Mouse (Mus musculus) olfactory bulb, adult 2 months (tissue): ENCODE measurements around the gene Slc52a3.
A peak's percentile ranks its signal among the peaks of the same experiment; 100 is the strongest.

Experiments used
- CTCF ChIP-seq: fragments of 200-500 bp; IDR thresholded peaks from 2 replicates; pipeline ENCODE4 v1.5.1; 2012; ENCODE audit warnings: low read depth, mild to moderate bottlenecking, low read length, moderate library complexity; ENCODE audit not compliant: insufficient read depth
- POLR2A ChIP-seq: fragments of 200-500 bp; IDR thresholded peaks from 2 replicates; pipeline ENCODE4 v1.6.1; 2012; ENCODE audit warnings: mild to moderate bottlenecking, low read depth, low read length, moderate library complexity; ENCODE audit not compliant: insufficient read depth

DNA sequence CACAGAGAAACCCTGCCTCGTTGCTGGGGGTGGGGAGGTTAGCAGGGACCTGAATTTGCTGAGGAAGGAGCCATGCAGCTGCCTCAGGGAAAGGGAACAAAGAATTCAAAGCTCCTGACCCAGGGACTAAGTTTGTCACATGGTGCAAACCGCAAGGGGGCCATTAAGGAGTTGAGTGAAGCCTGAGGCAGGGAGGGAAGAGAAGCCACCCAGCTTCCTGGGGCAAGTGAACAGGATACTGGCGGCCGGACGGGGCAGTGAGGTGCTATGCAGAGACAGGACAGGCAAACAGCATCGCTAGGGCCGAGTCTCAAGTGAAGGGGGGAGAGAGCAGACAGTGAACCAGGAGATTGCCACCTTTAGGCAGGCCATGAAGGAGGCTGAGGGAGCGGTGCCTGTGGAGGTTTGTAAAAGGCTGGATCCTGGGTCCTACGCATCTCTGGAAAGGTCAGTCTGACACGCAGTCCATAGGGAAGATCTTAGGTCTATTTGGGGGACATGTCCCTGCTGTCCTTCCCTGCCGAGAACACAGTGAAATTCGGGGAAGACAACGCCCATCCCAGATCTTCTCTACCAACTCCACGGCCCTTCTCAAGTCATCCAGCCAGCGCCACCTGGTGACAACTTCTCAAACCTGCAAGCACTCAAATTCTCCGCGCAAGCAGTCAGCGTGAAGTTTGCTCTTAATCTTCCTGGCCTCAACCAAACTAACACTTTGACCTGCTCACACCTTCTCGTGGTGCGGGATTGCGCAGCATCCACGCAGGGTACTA, 1.8 kb upstream of the Slc52a3 start:
- TF ChIP-seq CTCF, result peak; percentile 86
- TF ChIP-seq POLR2A, result no peak
